Mouse (Mus musculus) layer of hippocampus, postnatal 25 days (tissue): ENCODE results near the gene Shc3. TPM values are rescaled to one million over a fixed set of nuclear protein-coding genes. Genes with fewer than 3 reads are reported as not detected.
A peak's percentile ranks its signal among the peaks of the same experiment; 100 is the strongest.

Experiments used
- DNase-seq, 2 experiments: peaks; one replicate each; pipeline ENCODE4 v3.0.0; 2022; ENCODE audit warnings: mixed read lengths in 2 of 2, low spot score in 1 of 2; ENCODE audit errors: extremely low spot score in 1 of 2
- total RNA-seq, 2 experiments: library from RNA; stranded (reverse); gene quantifications; 2 replicates each; pipeline ENCODE4 v1.2.3; 2021

The Shc3 gene
- total RNA-seq, 2 experiments from 2014 or later, result 113 to 143 TPM

GRCm38 (mm10) chr13:51569685-51570068 lies 458 bp upstream of the Shc3 start:
- DNase-seq, result no peak

- no peak for DNase-seq
Measured at GRCm38 (mm10) chr13:51568501-51568901, 718 bp downstream of the Shc3 start.

GRCm38 (mm10) chr13:51567411-51567851 lies 1.8 kb downstream of the Shc3 start:
- peak; percentile 25 to 44 for DNase-seq

GRCm38 (mm10) chr13:51567078-51567395 lies 2.2 kb downstream of the Shc3 start:
- peak in 1 of 2 experiments; percentile 37 for DNase-seq

- DNase-seq, result peak in 1 of 2 experiments; percentile 24
Measured at GRCm38 (mm10) chr13:51566371-51567077, 2.7 kb downstream of the Shc3 start.

GRCm38 (mm10) chr13:51564741-51565140 lies 4.5 kb downstream of the Shc3 start:
- DNase-seq, result no peak

GRCm38 (mm10) chr13:51553343-51553742 lies 15.9 kb downstream of the Shc3 start:
- no peak for DNase-seq

GRCm38 (mm10) chr13:51552233-51552632 lies 17.0 kb downstream of the Shc3 start:
- DNase-seq, result no peak

- DNase-seq, result no peak
Measured at GRCm38 (mm10) chr13:51551824-51552223, 17.4 kb downstream of the Shc3 start.

GRCm38 (mm10) chr13:51539816-51540215 lies 29.4 kb downstream of the Shc3 start:
- DNase-seq, result no peak

GRCm38 (mm10) chr13:51535326-51535725 lies 33.9 kb downstream of the Shc3 start:
- DNase-seq, result no peak

- DNase-seq, result peak; percentile 11 to 34
Measured at GRCm38 (mm10) chr13:51526480-51526879, 42.7 kb downstream of the Shc3 start.

- DNase-seq, result no peak
Measured at GRCm38 (mm10) chr13:51524316-51524715, 44.9 kb downstream of the Shc3 start.

GRCm38 (mm10) chr13:51523311-51523710 lies 45.9 kb downstream of the Shc3 start:
- DNase-seq, result no peak

- no peak for DNase-seq
Measured at GRCm38 (mm10) chr13:51518880-51519279, 50.3 kb downstream of the Shc3 start.

- no peak for DNase-seq
Measured at GRCm38 (mm10) chr13:51517943-51518342, 51.3 kb downstream of the Shc3 start.

- DNase-seq, result no peak
Measured at GRCm38 (mm10) chr13:51508836-51509235, 60.4 kb downstream of the Shc3 start.

GRCm38 (mm10) chr13:51505711-51506110 lies 63.5 kb downstream of the Shc3 start:
- no peak for DNase-seq

- no peak for DNase-seq
Measured at GRCm38 (mm10) chr13:51499769-51500168, 69.5 kb downstream of the Shc3 start.

- DNase-seq, result no peak
Measured at GRCm38 (mm10) chr13:51493676-51494075, 75.5 kb downstream of the Shc3 start.

GRCm38 (mm10) chr13:51491649-51492435 lies 77.4 kb downstream of the Shc3 start:
- no peak for DNase-seq

- no peak for DNase-seq
Measured at GRCm38 (mm10) chr13:51490195-51490594, 79.0 kb downstream of the Shc3 start.
